Mouse (Mus musculus): Measurements from ENCODE around the gene Cox17. TPM values are rescaled to one million over a fixed set of nuclear protein-coding genes. Genes with fewer than 3 reads are reported as not detected.
A peak's percentile ranks its signal among the peaks of the same experiment; 100 is the strongest.
"Not testable (repeated sequence)": the region's sequence is repeated elsewhere in the genome, so short reads cannot be mapped to it uniquely, and the experiment has no call there.

Cox17 gene
- total RNA-seq (2021): 100 to 1,000 TPM; 261 to 277 TPM

DNA sequence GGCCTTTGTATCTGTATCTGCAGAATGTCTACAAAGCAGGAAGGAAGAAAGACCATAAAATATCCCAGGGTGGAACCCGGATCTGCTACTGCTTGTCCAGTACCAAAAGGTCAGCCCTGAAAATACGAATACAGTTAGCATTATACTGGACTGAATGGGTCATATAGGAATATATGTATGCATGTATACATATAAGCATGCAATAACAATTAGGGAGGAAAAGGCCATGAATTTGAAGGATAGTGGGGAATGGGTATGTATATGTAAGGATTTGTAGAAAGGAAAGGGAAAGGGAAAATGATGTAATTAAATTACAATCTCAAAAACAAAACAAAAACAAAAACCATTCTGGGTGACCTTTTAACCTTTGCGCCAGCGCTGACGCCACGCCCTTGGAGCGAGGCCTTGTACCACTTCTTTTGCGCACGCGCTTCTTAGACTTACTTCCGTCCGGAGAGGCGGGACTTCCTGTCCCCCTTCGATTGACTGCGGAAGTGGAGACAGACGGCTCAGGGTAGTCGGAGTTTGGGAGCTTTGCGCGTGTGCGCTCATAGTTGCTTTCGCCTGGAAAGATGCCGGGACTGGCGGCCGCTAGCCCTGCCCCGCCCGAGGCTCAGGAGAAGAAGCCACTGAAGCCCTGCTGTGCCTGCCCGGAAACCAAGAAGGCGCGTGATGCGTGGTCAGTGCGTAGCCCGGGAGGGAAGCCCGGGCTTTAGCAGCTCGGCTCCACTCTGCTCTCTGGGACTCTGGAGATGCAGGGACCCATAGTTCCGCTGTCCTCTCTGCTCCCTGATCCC is at the start of gene Cox17, which contains the start of gene Gm21987:
Gene Cox17 (plus strand): TSS at position 463 of the 797 bp plus-strand sequence.
Gene Gm21987 (plus strand): TSS at position 512 of the 797 bp plus-strand sequence.
- DNase-seq (ENCODE audit: low spot score): peak; percentile 91
- intact Hi-C loops (cut with DNase I): no loop called here

DNA sequence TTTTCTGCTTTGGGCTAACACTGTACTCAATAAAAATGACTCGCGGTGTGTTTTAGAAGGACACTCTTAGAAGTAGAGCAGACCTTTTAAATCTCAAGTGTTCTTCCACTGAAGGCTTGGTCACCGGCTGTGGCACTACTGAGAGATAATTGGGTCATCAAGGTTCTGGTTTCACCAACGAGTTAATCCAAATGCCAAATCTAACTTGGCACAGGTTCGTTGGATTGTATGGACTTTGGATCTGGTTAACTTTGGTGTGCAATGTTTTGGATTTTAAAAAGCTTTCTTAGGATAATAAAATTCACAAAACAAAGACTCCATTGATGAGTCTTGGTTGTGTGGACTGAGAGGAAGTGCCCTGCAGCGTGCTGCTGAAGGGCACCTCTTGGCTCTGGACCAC is 48.4 kb upstream of the Cox17 start:
- intact Hi-C loops (cut with DNase I): no loop called here

DNA sequence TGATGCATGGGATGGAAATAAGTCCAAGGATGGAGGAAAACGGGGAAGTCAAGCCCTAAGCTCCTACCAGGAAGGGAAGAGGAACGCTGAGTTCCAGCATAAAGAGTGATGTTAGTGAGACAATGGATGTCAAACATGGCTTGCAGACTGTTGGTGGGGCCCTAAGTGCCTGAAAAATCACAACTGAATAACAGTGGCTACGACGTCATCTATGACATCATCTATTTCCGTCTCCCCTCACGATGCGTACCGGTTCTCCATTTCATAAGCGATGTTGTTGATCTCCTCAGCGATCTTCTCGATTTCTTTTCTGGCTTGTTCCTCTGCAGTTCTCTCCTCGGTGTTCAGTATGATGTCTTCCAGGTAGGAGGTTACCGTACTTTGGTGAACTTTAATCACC is 44.4 kb upstream of the Cox17 start:
- intact Hi-C loops (cut with DNase I): no loop called here
- no peak for DNase-seq (ENCODE audit: low spot score)

More for the DNA sequence above, 48.4 kb upstream of the Cox17 start:
- DNase-seq (ENCODE audit: low spot score): no peak

DNA sequence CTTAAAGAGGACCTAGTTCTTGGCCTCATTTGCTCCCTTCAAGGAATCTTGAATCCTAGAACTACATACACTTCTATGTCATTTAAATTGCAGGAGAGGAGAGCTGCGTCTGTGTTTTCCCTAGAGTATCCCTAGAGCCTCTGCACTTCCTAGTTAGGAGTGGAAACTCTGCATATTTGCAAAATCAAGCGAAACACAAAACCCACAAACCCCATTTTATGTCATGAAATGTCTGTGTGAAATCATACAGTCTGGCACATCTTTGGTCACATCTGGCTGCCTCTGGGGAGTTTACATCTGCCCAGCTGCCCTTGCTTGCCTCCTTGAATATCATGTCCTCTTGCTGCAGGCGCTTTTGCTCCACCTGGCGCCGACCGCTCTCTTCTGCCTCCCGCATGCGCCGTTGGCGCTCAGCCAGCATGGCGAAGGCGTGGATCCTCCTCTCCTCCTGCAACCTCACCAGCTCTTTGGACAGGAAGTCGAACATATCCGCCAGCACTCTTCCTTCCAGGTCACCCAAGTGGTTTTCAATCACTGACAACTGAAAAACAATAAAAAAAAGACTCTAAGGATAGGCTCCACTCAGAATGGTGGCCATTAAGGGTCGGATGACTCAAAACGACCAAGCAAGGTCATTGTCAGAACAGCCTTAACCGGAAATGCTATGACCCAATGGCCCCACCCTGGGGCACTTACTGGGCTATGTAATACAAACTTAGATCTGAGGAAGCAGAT is 42.2 kb upstream of the Cox17 start:
- DNase-seq (ENCODE audit: low spot score): no peak
- intact Hi-C loops (cut with DNase I): no loop called here

DNA sequence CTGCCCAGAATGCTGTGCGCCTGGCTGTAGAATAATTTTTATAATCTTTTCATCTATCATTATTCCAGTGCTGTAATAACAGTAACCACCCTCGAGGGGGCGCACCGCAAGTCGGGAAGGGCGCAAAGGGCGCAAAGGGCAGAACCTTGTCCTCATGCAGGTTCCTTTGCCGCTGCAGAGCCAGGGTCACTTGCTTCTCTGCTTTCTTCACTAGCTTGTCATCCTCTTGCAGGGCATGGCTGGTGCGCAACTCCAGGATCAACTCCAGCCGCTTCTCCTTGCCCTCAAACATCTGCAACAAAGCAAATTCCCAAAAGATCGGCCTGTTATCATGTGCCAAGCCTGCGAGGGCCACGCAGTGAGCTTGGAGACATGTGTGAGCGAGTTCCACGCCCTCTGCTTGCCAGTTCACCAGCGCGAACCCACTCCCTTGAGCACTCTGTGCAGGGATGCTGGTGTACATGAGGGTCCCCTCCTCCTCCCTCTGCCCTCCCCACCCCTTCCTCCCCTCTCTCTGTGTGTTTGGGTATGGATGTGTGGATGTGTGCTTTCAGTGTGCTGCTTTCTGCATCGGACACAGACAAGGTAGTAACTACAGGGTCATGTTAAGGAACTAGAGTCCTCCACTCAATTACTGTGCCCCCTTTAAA is 40.1 kb upstream of the Cox17 start:
- no peak for DNase-seq (ENCODE audit: low spot score)
- intact Hi-C loops (cut with DNase I): no loop called here

DNA sequence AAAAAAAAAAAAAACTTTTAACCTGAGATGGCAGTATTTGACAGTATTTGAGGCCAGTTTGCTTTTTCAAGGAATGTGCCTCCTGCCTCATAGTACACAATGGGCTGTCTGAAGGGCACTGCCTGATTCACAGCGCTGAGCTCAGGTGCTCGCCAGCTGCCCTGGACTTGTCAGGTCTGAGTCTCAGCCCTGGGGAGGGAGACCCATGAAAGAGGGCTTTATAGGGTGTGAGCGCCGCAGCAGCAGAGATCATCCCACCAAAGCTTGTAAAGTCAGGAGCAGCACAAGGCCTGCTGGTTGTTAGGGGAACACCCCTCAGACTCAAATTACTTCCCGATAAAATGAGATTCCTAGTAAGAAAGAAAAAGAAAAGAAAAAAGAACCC is 39.6 kb upstream of the Cox17 start:
- intact Hi-C loops (cut with DNase I): no loop called here
- DNase-seq (ENCODE audit: low spot score): no peak

DNA sequence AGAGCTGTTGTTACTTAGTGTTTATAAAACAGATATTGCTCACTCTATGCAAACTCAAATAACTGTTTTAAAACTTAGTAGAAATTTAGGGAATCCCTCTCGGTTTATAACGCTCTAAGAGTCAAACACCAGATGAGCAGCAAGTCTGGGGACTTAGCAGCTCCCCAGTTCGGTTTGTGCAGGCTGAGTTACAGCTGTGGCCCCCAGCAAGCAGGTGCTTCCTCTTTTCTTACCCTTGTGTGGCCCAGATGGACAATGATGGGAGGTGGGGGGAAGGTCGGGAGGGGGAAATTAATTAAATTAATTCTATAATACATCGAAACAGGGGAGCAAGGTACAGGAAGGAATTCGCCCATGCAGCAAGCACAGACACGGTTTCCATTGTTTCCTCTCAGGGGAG is 39.1 kb upstream of the Cox17 start:
- intact Hi-C loops (cut with DNase I): no loop called here
- no peak for DNase-seq (ENCODE audit: low spot score)

DNA sequence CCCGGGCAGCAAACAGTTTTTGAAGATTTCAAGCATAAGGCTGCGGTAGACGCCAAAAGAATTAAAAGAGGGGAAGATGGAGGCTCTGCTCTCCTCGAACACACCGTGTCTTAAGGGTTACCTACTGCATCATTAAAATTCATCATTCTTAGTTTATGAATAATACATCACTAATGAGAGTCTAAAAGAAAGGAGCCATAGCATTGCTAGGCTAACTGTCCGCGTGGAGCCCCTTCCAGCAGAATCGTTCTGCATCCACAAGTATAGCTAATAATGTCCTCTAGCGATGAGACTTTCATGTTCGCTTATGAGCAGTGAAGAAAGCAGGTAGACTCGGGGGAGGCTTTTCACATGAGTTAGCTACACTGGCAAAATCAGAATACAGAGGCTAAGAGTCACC is 38.6 kb upstream of the Cox17 start:
- intact Hi-C loops (cut with DNase I): no loop called here
- no peak for DNase-seq (ENCODE audit: low spot score)

DNA sequence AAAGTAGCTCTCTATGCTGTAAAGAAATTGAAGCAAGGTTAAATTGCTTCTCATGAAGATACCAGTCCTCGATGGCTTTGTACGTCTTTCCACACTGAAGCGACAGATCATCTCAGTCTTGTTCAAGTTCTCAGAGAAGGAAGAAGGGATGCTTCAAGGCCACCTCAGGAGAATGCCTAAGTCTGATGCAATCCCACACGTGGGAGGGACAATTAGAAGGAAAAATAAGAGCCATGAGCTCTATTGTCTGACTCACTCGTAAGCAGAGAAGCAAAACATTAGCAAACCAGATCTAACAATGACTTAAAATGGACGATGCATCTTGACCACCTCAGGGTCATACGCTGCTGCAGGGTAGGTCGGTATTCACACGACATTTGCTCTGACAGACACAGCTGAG is 28.3 kb upstream of the Cox17 start:
- DNase-seq (ENCODE audit: low spot score): no peak
- intact Hi-C loops (cut with DNase I): no loop called here

DNA sequence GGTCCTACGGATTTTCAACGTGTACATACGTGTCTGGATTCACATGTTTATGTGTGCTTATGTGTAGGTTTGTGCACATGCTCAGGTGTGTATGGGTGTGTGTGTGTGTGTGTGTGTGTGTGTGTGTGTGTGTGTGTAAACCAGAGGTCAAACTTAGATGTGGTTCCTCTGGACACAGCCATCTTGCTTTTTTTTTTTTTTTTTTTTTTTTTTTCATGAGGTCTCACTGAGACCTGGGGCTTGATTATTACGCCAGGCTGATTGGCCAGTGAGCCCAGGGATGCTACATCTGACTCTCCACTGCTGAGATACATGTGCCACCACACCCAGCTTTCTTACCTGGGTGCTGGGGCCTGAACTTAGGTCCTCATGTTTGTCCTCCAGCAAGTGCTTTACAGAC is 27.7 kb upstream of the Cox17 start:
- DNase-seq (ENCODE audit: low spot score): no peak
- intact Hi-C loops (cut with DNase I): no loop called here

DNA sequence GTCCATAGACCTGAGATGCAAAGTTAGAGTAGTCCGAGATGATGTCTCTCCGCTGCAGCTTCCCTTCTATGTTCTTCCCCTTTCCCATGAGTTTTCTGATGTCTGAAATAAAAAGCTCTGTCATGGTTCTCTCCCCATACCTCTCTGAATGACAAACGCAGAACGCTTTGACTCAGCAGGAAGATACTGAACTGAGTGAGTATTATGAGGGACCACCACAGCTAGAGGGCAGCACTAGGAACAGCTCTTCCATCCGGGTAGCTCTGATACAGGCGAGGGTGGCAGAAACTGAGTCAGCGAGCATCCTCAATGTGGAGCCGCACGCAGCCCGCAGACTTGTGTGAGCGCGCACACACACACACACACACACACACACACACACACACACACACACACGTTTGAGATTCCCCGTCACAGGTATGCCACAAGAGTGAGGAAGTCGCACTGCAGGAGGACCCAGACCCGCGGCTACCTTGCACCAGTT is 25.3 kb upstream of the Cox17 start:
- no peak for DNase-seq (ENCODE audit: low spot score)
- intact Hi-C loops (cut with DNase I): loop anchor here (1.0 kb wide), 1 partner anchor 185 kb away; no protein-coding TSS in a partner anchor

DNA sequence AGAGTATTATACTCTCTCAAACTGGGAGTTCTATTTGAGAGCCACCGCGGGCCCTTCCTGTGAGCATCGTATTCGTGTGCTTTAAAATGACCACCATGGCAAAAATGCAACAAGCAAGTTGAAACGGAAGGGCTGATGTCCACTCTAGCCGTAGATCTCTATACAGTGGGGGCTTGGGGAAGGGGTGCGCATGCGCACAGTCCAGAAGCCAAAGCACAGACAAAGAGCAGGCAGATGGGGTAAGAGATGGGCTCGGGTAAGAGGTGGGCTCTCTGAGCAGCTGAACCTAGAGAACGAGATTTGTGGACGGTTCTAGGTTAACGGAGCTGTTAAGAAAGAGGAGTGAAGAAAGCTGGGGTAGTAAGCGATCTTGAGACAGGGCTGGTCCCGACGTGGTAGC is 22.5 kb upstream of the Cox17 start:
- intact Hi-C loops (cut with DNase I): no loop called here
- DNase-seq (ENCODE audit: low spot score): no peak

DNA sequence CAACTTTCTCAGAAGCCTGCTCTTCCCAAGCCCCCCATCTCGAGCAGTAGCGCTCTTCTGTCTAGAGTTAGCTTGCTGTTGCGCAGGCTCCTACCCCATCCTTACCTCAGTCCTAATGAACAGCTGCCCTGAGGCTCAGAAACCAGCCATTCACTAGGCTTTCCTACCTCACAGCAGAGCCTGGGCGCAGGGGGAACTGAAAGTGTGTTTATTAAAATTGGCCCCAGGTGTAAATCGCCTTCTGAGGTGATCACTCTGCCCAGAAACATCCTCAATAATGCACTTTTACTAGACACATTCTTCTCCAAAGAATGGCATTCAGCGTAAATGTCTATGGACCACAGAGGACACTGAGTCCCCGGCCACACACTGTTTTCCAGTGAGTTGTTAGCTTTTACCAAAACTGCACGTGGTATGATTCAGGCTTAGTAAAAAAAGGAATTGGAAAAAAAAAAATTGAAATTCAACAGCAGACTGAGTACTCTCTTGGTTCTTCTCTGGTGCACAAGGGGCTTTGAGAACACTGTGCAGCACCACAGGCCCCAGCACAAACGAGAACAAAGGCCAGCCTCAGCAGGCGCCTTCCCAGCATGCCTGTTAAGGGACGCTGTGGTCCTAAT is 19.9 kb upstream of the Cox17 start:
- DNase-seq (ENCODE audit: low spot score): no peak
- intact Hi-C loops (cut with DNase I): no loop called here

DNA sequence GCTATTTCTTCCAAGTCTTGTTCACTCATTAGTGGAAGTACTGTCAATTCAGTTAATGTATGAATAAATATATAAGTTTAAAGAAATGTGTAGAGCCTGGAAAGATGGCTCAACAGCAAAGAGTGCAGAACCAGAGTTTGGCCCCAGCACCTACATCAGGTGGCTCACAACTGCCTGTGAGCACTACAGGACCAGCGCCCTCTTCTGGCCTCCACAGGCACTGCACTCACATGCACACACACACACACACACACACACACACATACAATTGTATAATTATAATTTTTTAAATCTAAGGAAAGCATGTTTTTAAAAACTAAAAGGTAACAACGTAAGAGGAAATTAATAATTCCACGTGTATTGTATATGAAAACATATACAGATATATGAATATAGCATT is 17.5 kb upstream of the Cox17 start:
- DNase-seq (ENCODE audit: low spot score): no peak
- intact Hi-C loops (cut with DNase I): no loop called here

DNA sequence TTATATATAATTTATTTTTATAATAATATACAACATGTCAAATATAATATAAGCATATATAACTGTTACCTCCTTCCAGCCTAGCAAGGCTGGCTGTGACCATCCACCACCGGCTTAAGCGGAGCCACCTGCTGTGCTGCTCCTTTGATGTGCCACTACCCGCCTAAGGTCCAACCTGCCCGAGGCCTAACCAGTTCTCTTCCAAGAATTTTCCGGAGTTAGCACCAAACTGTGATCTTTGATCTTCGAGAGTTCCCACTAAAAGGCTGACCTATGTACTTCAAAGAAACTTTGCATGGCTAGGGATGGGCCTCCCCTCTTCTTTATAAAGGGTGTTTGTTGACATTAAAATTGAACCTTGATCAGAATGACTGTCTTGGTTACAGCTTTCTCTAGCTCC is 12.4 kb upstream of the Cox17 start:
- no peak for DNase-seq (ENCODE audit: low spot score)
- intact Hi-C loops (cut with DNase I): no loop called here

DNA sequence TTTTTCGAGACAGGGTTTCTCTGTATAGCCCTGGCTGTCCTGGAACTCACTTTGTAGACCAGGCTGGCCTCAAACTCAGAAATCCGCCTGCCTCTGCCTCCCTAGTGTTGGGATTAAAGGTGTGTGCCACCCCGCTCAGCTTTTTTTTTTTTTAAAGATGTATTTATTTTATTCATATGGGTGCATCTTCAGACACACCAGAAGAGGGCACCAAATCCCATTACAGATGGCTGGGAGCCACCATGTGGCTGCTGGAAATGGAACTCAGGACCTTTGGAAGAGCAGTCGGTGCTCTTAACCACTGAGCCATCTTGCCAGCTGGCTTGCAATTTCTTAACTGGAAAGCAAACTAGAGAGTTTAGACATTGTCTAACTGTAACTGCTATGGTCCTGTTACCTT is 8.7 kb upstream of the Cox17 start:
- intact Hi-C loops (cut with DNase I); DNase-seq (ENCODE audit: low spot score): not testable (repeated sequence)

DNA sequence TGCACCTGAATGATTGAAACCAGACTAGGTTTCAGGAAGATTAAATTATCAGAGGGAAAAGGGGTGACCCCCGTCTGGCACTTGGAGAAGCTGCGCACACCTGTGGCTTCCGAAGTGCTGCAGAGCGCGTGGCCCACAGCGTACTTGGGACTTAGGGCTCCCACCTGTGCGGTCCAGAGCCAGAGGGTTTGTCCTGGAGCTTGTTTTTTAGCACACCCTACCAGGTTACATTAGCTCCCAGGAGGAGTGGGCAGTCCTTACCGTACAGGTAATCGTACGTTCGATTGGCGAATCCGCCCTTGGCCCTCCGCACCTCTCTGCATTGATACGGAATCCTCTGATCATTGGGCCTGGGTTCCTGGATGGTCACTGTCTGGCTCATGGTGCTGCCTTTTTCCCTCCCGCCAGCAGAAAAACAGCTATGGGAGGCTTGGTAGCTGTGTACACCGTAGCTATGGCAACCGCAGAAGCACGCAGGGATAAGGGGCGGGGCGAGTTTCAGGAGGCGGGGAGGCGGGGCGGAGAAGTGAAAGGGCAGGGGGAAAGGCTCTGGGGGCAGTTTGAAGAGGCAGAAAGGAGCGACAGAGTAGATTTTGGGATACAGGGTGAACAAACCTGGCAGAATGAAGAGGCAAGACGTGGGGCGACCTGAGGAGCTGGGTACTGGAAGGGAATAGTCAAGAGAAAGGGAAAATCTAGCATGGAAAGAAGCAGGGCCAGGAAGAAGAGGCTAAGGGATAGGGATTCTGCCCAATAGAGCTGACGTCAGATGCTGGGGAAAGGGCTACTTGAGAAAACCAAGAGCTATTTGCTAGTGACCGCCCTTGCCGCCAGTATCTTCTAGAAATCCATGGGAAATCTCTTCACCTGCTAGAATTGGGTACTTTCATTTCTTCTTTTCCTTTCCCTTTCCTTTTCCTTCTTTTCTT is 5.1 kb upstream of the Cox17 start, which contains the start of gene Maats1:
Gene Maats1 (minus strand): TSS at position 748 of the 929 bp plus-strand sequence.
- intact Hi-C loops (cut with DNase I): no loop called here

DNA sequence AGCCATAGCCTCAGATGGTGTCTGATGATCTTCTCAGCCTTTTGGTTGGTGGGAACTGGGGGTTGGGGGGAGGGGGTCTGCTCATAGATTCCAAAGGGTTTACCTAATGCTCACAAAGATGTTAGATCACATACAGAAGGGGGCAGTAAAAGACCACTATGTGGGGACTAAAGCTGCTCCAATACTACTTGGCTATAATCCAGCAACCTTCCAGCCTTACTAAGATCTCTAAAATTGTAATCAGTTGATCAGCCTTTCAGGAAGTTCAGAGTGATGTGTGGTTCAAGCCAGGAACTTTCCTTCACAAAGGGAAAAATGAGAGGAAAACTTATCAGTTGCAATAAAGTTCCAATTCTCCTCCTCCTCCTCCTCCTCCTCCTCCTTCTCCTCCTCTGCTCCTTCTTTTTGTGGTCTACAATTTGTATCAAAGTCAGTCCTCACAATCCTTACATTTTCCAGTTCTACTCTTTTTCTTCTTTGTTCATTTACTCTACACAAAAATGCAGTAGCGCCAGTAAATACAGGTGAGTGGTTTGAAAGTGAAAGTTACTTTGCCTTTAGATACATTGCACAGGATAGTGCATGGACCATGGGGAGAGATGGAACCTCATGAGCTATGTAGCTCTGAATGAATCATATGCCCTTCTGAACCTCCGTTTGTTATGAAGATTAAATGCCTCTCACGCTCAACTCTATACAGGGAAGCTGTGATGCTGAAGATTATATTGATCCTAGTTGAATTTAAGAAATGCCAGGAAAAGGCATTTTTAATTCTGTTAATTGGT is 1.7 kb upstream of the Cox17 start:
- no peak for DNase-seq (ENCODE audit: low spot score)
- intact Hi-C loops (cut with DNase I): loop anchor here (1.0 to 2.0 kb wide), 2 partner anchors 138 to 161 kb away; no protein-coding TSS in a partner anchor

More for the DNA sequence above, 5.1 kb upstream of the Cox17 start, which contains the start of gene Maats1:
- peak; percentile 65 for DNase-seq (ENCODE audit: low spot score)

Measured in heart, postnatal 25 days (tissue).